Mouse (Mus musculus): Measurements from ENCODE around the gene Kcnq2. TPM values are rescaled to one million over a fixed set of nuclear protein-coding genes. Genes with fewer than 3 reads are reported as not detected.

The Kcnq2 gene
- total and polyA plus RNA-seq, 3 experiments: 0.19 to 0.57 TPM; not detected in 1

DNA sequence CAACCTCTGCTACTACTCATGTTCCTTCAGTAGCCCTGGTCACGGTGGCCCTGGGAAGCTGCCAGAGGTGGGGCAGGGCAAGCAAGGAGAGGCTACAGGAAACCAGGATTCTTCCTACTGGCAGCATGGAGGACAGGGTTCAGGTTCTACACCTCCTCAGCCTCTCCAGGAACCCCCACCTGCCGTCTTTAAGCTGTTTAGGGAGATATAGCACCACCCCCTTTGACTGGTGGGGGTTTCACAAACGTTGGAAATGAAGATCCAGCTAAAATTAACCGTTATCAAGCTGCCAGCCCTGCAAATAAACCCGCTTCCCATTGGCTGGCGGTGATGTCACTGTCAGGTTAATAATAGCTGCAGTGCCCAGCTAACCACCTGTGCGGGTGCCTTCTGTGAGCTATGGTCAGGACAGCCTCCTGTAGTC lies 24.0 kb upstream of the Kcnq2 start:
- H3K9me3 ChIP-seq (replicated peaks; ENCODE audit: insufficient read depth, low read length): no peaks in the 10 kb centered on the region
- no peak for DNase-seq (ENCODE audit: low read depth, low spot score)
- no peaks in the 10 kb centered on the region for H3K4me1 ChIP-seq (ENCODE audit: control insufficient read depth in 1 of 2, insufficient read depth in 2 of 2, low read length in 2 of 2)
- no peak for TF ChIP-seq HCFC1 (IDR thresholded peaks at IDR 0.05; ENCODE audit: low read depth, low read length)
- TF ChIP-seq TAL1 (IDR thresholded peaks at IDR 0.05; ENCODE audit: low read length): no peak
- TF ChIP-seq CHD2 (IDR thresholded peaks at IDR 0.05; ENCODE audit: low read length): no peak
- TF ChIP-seq SIN3A (IDR thresholded peaks at IDR 0.05; ENCODE audit: low read length): no peak
- TF ChIP-seq UBTF (IDR thresholded peaks at IDR 0.05; ENCODE audit: borderline replicate concordance, insufficient read depth, low read depth, low read length): no peak
- TF ChIP-seq MYC (IDR thresholded peaks at IDR 0.05; ENCODE audit: low read depth, low read length): no peak
- no peak for TF ChIP-seq CHD1 (IDR thresholded peaks at IDR 0.05; ENCODE audit: low read depth, low read length)
- TF ChIP-seq ZNF384 (IDR thresholded peaks at IDR 0.05; ENCODE audit: low read depth, low read length): no peak
- no peaks in the 10 kb centered on the region for H3K36me3 ChIP-seq (ENCODE audit: control insufficient read depth in 1 of 2, insufficient read depth in 2 of 2, low read length in 2 of 2)
- no peak overlapping the region for H3K4me3 ChIP-seq (ENCODE audit: control insufficient read depth in 1 of 2, insufficient read depth in 1 of 2, low read depth in 2 of 2, low read length in 2 of 2)
- 0 out of 4 replicates have a peak, but pooled peaks cover 0 to 2% of the 10 kb centered on the region in 2 experiments for H3K27me3 ChIP-seq (ENCODE audit: control insufficient read depth in 1 of 2, insufficient read depth in 2 of 2, low read length in 2 of 2)
- H3K27ac ChIP-seq (ENCODE audit: control insufficient read depth, low read depth, low read length): no peak overlapping the region
- H3K9ac ChIP-seq (ENCODE audit: control insufficient read depth, low read depth, low read length, poor library complexity, severe bottlenecking): no peak overlapping the region
- no peaks in the 10 kb centered on the region for H3K79me2 ChIP-seq (ENCODE audit: control insufficient read depth, insufficient read depth, low read length, poor library complexity)

- no peaks in the 10 kb centered on the region for H3K4me1 ChIP-seq (ENCODE audit: control insufficient read depth in 1 of 2, insufficient read depth in 2 of 2, low read length in 2 of 2)
- no peak overlapping the region for H3K4me3 ChIP-seq (ENCODE audit: control insufficient read depth in 1 of 2, insufficient read depth in 1 of 2, low read depth in 2 of 2, low read length in 2 of 2)
- H3K9ac ChIP-seq (ENCODE audit: control insufficient read depth, low read depth, low read length, poor library complexity, severe bottlenecking): no peak overlapping the region
- TF ChIP-seq SIN3A (IDR thresholded peaks at IDR 0.05; ENCODE audit: low read length) (no peak), CHD1 (IDR thresholded peaks at IDR 0.05; ENCODE audit: low read depth, low read length) (no peak), UBTF (IDR thresholded peaks at IDR 0.05; ENCODE audit: borderline replicate concordance, insufficient read depth, low read depth, low read length) (no peak), RCOR1 (IDR thresholded peaks at IDR 0.05; ENCODE audit: low read depth, low read length) (no peak), TAL1 (IDR thresholded peaks at IDR 0.05; ENCODE audit: low read length) (no peak), ELF1 (IDR thresholded peaks at IDR 0.05; ENCODE audit: low read depth, low read length) (no peak), NELFE (IDR thresholded peaks at IDR 0.05; ENCODE audit: low read depth, low read length) (no peak), GABPA (IDR thresholded peaks at IDR 0.05; ENCODE audit: low read depth, low read length) (no peak), JUND (IDR thresholded peaks at IDR 0.05; ENCODE audit: low read depth, low read length) (no peak), EP300 (IDR thresholded peaks at IDR 0.05; ENCODE audit: low read depth in 1 of 2, low read length in 2 of 2) (no peak), ZKSCAN1 (IDR thresholded peaks at IDR 0.05; ENCODE audit: low read depth, low read length) (no peak), MAX (IDR thresholded peaks at IDR 0.05; ENCODE audit: low read length) (no peak), POLR2AphosphoS2 (IDR thresholded peaks at IDR 0.05; ENCODE audit: low read length) (no peak), TCF12 (IDR thresholded peaks at IDR 0.05; ENCODE audit: low read depth, low read length) (no peak), ZNF384 (IDR thresholded peaks at IDR 0.05; ENCODE audit: low read depth, low read length) (no peak), MYB (IDR thresholded peaks at IDR 0.05; ENCODE audit: low read depth, low read length) (no peak), BHLHE40 (IDR thresholded peaks at IDR 0.05; ENCODE audit: borderline replicate concordance, low read depth, low read length) (no peak), KAT2A (conservative IDR thresholded peaks at IDR 0.05; ENCODE audit: low read depth, low read length) (no peak), GATA1 (IDR thresholded peaks at IDR 0.05; ENCODE audit: low read depth, low read length) (no peak), E2F4 (IDR thresholded peaks at IDR 0.05; ENCODE audit: borderline replicate concordance, low read depth, low read length) (no peak)
- no peaks in the 10 kb centered on the region for H3K79me2 ChIP-seq (ENCODE audit: control insufficient read depth, insufficient read depth, low read length, poor library complexity)
- peaks cover 0 to 2% of the 10 kb centered on the region in 2 experiments; a peak in 1 of 4 replicates for H3K27me3 ChIP-seq (ENCODE audit: control insufficient read depth in 1 of 2, insufficient read depth in 2 of 2, low read length in 2 of 2)
- DNase-seq (ENCODE audit: low read depth, low spot score): no peak
- no peaks in the 10 kb centered on the region for H3K9me3 ChIP-seq (replicated peaks; ENCODE audit: insufficient read depth, low read length)
- no peak overlapping the region for H3K27ac ChIP-seq (ENCODE audit: control insufficient read depth, low read depth, low read length)
- no peaks in the 10 kb centered on the region for H3K36me3 ChIP-seq (ENCODE audit: control insufficient read depth in 1 of 2, insufficient read depth in 2 of 2, low read length in 2 of 2)
These were observed 23.4 kb upstream of the Kcnq2 start for GRCm38 (mm10) chr2:181158471-181158870.
